Mouse (Mus musculus): ENCODE measurements around the gene Dad1. TPM values are rescaled to one million over a fixed set of nuclear protein-coding genes. Genes with fewer than 3 reads are reported as not detected.
"Not testable (repeated sequence)": the region's sequence is repeated elsewhere in the genome, so short reads cannot be mapped to it uniquely, and the experiment has no call there.

Dad1 gene
- polyA plus RNA-seq, 1 experiment: 625 TPM

DNA sequence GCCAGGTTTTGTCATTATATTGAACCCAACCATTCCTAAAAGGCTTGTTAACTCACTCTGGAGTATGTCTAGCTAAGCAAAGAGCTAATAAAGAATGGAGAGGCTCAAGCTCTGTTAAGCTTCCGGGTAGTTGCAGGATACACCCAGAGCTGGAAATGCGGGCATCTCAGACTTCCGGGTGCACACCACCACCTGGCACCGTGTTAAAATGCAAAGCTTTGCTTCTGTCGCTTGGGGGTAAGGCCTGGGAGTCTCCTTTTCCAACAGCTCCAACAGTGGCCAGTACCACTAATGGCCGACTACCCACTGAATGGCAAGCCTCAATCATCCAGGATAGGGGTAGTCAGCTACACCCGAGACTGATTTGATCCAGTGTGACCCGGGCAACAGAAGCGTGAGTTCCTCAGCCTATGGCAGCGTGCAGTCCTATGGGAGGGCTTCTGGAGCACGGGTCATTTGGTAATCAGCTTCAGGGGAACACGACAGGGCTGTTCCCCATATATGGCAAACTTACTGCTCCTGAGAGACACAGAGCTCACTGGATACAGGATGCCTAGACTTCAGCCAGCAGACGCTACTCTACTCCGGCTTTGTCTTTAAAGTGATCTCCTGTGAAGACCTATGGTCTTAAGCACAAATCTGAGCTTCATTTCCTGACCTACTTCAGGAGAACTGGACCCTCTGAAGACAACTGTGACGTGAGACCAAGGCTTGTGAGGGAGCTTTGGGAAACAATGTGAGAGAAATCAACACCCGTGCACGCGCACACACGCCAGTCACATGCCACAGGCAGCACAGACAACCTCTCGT is 19.5 kb downstream of the Dad1 start:
- TF ChIP-seq CTCF (IDR thresholded peaks at IDR 0.05; ENCODE audit: control insufficient read depth, insufficient read depth, insufficient replicate concordance, low read depth, low read length) (no peak), POLR2A (IDR thresholded peaks at IDR 0.05; ENCODE audit: control insufficient read depth, low read depth, low read length) (no peak)
- Histone ChIP-seq H3K27me3 (ENCODE audit: control insufficient read depth, insufficient read depth, low read length) (no peaks in the 10 kb centered on the region), H3K36me3 (ENCODE audit: control insufficient read depth, insufficient read depth, low read length) (no peaks in the 10 kb centered on the region), H3K4me3 (ENCODE audit: control insufficient read depth, low read depth, low read length) (no peak overlapping the region), H3K27ac (ENCODE audit: control insufficient read depth, insufficient read depth, low read depth, low read length) (no peak overlapping the region), H3K4me1 (ENCODE audit: control insufficient read depth, insufficient read depth, low read length) (peaks cover 5% of the 10 kb centered on the region)

DNA sequence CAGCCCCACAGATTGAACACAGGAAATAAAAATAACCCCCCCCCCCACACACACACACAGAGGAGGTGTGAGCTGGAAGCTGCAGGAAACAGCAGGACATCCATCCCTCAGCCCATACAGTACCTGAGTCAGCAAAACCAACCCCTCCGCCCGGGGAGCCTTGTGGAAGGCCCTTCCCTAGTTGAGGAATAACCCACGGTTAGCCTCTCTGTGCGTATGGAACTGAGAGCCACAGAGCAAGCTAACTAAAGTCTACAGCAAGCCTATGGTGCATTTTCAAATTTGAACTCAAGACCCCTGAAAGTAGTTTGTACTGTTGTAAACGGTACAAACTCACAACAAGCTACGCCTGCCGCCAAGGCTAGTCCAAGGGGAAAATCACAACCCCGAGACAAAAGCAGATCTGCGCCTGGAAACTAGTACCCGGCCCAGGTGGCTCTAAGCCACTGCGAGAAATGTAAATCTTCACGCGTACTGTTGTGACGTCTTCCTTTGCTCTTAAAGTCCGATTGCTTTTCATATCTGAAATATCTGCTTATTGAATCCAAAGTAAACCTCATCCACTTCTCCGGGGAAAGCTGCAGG is 20.3 kb downstream of the Dad1 start:
- Histone ChIP-seq H3K4me3 (ENCODE audit: control insufficient read depth, low read depth, low read length) (peak overlapping the region; percentile 70), H3K27me3 (ENCODE audit: control insufficient read depth, insufficient read depth, low read length) (no peaks in the 10 kb centered on the region), H3K4me1 (ENCODE audit: control insufficient read depth, insufficient read depth, low read length) (peaks cover 12% of the 10 kb centered on the region), H3K27ac (ENCODE audit: control insufficient read depth, insufficient read depth, low read depth, low read length) (no peak overlapping the region), H3K36me3 (ENCODE audit: control insufficient read depth, insufficient read depth, low read length) (no peaks in the 10 kb centered on the region)
- TF ChIP-seq CTCF (IDR thresholded peaks at IDR 0.05; ENCODE audit: control insufficient read depth, insufficient read depth, insufficient replicate concordance, low read depth, low read length): no peak
- TF ChIP-seq POLR2A (IDR thresholded peaks at IDR 0.05; ENCODE audit: control insufficient read depth, low read depth, low read length): no peak

DNA sequence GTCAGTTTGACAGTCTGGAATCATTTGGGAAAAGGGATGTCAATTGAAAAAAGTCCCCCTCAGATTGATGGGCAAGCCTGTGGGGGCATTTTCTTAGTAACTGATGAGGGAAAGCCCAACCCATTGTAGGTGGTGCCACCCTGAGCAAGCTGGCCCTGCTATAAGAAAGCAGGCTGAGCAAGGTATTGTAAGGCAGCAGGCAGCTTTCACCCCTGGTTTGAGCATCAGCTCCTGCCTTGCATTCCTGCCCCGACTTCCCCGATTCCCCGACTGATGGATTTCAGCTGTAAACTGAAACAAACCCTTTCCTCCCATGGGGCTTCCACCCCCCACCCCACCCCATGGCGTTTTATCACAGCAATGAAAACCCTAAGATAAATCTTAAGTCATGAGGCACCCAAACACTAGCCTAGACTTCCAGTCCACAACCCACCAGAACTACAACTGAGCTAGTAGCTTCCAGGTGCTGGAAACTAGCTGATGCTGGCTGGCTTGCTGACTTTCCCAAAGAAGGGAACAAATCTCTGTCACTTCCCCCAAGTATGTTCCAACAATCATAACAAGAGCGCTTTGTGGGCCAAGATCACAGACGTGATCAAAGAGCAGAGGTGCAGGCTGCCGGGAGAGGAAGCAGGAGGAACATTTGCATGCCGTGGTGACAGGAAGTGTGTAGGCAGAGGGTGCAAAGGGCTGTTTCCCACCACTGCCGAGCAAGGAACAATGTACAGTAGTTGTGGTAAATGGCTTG is 20.9 kb downstream of the Dad1 start:
- TF ChIP-seq CTCF (IDR thresholded peaks at IDR 0.05; ENCODE audit: control insufficient read depth, insufficient read depth, insufficient replicate concordance, low read depth, low read length): no peak
- no peak for TF ChIP-seq POLR2A (IDR thresholded peaks at IDR 0.05; ENCODE audit: control insufficient read depth, low read depth, low read length)
- no peak overlapping the region for H3K27ac ChIP-seq (ENCODE audit: control insufficient read depth, insufficient read depth, low read depth, low read length)
- H3K36me3 ChIP-seq (ENCODE audit: control insufficient read depth, insufficient read depth, low read length): no peaks in the 10 kb centered on the region
- H3K27me3 ChIP-seq (ENCODE audit: control insufficient read depth, insufficient read depth, low read length): no peaks in the 10 kb centered on the region
- peak overlapping the region; percentile 70 for H3K4me3 ChIP-seq (ENCODE audit: control insufficient read depth, low read depth, low read length)
- peaks cover 18% of the 10 kb centered on the region for H3K4me1 ChIP-seq (ENCODE audit: control insufficient read depth, insufficient read depth, low read length)

DNA sequence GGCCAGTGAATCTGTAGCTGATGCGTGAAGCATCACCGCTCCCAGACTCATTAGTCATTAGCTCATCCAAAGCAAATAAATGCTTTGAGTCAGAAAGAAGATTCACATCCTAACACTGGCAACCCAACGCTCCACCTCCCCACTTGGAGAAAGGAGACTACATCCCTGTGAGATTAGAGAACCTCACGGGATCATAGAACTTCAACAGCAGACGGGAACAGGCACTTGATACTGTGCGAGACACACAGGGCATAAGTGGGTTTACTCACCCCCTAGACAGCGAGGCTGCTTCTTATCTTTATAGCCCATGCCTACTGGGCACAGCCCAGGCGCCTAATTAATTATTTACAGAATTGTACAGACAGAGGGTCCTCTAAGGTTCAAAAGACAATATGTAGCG is 21.8 kb downstream of the Dad1 start:
- Histone ChIP-seq H3K36me3 (ENCODE audit: control insufficient read depth, insufficient read depth, low read length) (no peaks in the 10 kb centered on the region), H3K4me1 (ENCODE audit: control insufficient read depth, insufficient read depth, low read length) (peaks cover 25% of the 10 kb centered on the region), H3K4me3 (ENCODE audit: control insufficient read depth, low read depth, low read length) (no peak overlapping the region), H3K27ac (ENCODE audit: control insufficient read depth, insufficient read depth, low read depth, low read length) (no peak overlapping the region), H3K27me3 (ENCODE audit: control insufficient read depth, insufficient read depth, low read length) (no peaks in the 10 kb centered on the region)
- TF ChIP-seq POLR2A (IDR thresholded peaks at IDR 0.05; ENCODE audit: control insufficient read depth, low read depth, low read length) (no peak), CTCF (IDR thresholded peaks at IDR 0.05; ENCODE audit: control insufficient read depth, insufficient read depth, insufficient replicate concordance, low read depth, low read length) (no peak)

DNA sequence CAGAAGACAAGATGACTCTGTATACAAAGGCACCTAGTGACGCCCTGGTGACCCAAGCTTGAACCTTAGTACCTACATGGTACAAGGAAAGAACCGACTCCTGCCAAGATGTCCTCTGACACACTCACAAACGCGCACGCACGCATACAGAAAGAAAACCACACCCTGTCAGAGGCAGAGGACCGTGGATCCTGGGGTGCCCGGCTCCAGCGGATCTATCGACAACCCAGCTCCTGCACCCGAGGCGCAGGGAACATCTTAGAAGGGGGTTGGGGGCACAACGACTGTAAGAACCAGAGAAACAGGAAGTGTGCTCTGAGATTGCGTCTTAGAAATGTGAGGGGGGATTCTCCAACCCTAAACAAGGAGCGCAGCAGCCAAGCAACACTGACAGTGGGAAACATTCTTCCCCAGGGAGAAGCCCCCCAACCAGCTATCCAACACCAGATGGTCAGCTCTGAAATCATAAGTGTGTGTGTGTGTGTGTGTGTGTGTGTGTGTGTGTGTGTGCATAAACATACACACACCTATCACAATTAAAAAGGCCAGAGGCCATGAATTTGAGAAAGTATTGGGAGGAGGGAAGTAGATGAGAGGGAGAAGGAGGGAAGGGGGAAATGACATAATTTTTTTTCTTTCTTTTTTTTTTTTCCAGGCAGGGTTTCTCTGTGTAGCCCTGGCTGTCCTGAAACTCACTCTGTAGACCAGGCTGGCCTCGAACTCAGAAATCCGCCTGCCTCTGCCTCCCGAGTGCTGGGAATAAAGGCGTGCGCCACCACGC is 22.5 kb downstream of the Dad1 start:
- Histone ChIP-seq H3K27ac (ENCODE audit: control insufficient read depth, insufficient read depth, low read depth, low read length) (no peak overlapping the region), H3K4me3 (ENCODE audit: control insufficient read depth, low read depth, low read length) (no peak overlapping the region)

DNA sequence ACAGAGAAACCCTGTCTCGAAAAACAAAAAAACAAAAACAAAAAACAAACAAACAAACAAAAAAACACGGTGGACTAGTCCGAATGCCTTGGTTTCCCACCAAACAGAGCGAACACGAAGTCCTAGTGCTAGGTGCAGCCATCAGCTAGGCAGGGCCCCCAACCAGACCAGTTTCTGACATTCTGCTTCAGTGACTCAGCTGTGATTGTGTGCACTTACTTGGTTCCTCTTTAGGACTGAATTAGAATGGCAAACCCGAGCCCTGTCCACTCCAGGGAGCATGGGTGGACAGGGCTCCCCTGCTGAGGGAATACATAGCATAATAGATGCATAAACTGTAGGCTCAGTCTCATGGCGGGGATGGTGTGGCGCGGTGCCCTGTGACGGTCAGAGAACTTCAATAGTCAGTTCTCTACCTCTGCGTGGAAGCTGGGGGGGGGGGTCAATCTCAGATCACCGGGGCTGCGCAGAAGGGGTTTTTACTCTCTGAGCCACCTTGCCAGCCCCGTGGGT is 23.2 kb downstream of the Dad1 start:
- TF ChIP-seq POLR2A (IDR thresholded peaks at IDR 0.05; ENCODE audit: control insufficient read depth, low read depth, low read length) (no peak), CTCF (IDR thresholded peaks at IDR 0.05; ENCODE audit: control insufficient read depth, insufficient read depth, insufficient replicate concordance, low read depth, low read length) (no peak)
- H3K27ac ChIP-seq (ENCODE audit: control insufficient read depth, insufficient read depth, low read depth, low read length): no peak overlapping the region
- H3K4me1 ChIP-seq (ENCODE audit: control insufficient read depth, insufficient read depth, low read length): peaks cover 27% of the 10 kb centered on the region
- H3K36me3 ChIP-seq (ENCODE audit: control insufficient read depth, insufficient read depth, low read length): no peaks in the 10 kb centered on the region
- H3K4me3 ChIP-seq (ENCODE audit: control insufficient read depth, low read depth, low read length): no peak overlapping the region
- no peaks in the 10 kb centered on the region for H3K27me3 ChIP-seq (ENCODE audit: control insufficient read depth, insufficient read depth, low read length)

More for the DNA sequence above, 22.5 kb downstream of the Dad1 start:
- Histone ChIP-seq H3K27me3 (ENCODE audit: control insufficient read depth, insufficient read depth, low read length) (no peaks in the 10 kb centered on the region), H3K4me1 (ENCODE audit: control insufficient read depth, insufficient read depth, low read length) (peaks cover 27% of the 10 kb centered on the region), H3K36me3 (ENCODE audit: control insufficient read depth, insufficient read depth, low read length) (no peaks in the 10 kb centered on the region)
- TF ChIP-seq POLR2A (IDR thresholded peaks at IDR 0.05; ENCODE audit: control insufficient read depth, low read depth, low read length) (no peak), CTCF (IDR thresholded peaks at IDR 0.05; ENCODE audit: control insufficient read depth, insufficient read depth, insufficient replicate concordance, low read depth, low read length) (no peak)

DNA sequence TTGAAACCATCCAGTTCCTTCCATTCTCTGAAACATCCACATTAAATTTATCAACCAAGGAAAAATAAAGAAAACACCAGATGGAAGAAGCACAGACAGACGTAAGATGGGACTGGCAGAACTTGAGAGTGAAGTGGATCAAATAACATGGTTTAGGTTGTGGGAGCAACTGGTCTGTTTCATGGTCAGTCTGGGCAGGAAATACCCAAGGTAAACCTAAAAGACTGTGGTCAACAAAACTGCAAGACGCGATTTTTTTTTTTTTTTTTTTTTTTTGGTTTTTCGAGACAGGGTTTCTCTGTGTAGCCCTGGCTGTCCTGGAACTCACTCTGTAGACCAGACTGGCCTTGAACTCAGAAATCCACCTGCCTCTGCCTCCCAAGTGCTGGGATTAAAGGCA is 24.1 kb downstream of the Dad1 start:
- H3K27me3 ChIP-seq (ENCODE audit: control insufficient read depth, insufficient read depth, low read length); H3K36me3 ChIP-seq (ENCODE audit: control insufficient read depth, insufficient read depth, low read length); H3K4me3 ChIP-seq (ENCODE audit: control insufficient read depth, low read depth, low read length); H3K27ac ChIP-seq (ENCODE audit: control insufficient read depth, insufficient read depth, low read depth, low read length): not testable (repeated sequence)
- H3K4me1 ChIP-seq (ENCODE audit: control insufficient read depth, insufficient read depth, low read length): peaks cover 31% of the 10 kb centered on the region
